Mouse (Mus musculus) testis, adult 2 months (tissue): Measurements from ENCODE around the gene Kpna4.

Source experiments
- CTCF ChIP-seq: fragments of 200-500 bp; IDR thresholded peaks from 2 replicates; pipeline ENCODE4 v1.5.1; 2012; ENCODE audit warnings: low read depth, mild to moderate bottlenecking, inconsistent platforms, low read length, moderate library complexity; ENCODE audit not compliant: control insufficient read depth, insufficient read depth, insufficient replicate concordance
- POLR2A ChIP-seq: fragments of 200-500 bp; IDR thresholded peaks from 2 replicates; pipeline ENCODE4 v1.6.1; 2012; ENCODE audit warnings: low read depth, mild to moderate bottlenecking, inconsistent platforms, low read length, moderate library complexity; ENCODE audit not compliant: control insufficient read depth

GRCm38 (mm10) chr3:69020764-69021163 is 106.1 kb downstream of the Kpna4 start:
- TF ChIP-seq CTCF (no peak), POLR2A (no peak)
